Mouse (Mus musculus): ENCODE data around the gene Olfr769.
"Not testable (repeated sequence)": the region's sequence is repeated elsewhere in the genome, so short reads cannot be mapped to it uniquely, and the experiment has no call there.

Gene Olfr769

GRCm38 (mm10) chr10:129117761-129118160, at the start of gene Olfr769:
Gene Olfr769 (minus strand): TSS chr10:129117861.
- DNase-seq (ENCODE audit: low spot score) = no peak

GRCm38 (mm10) chr10:129164651-129165050, 47.0 kb upstream of the Olfr769 start, which contains the start of gene Olfr771:
Gene Olfr771 (minus strand): TSS chr10:129164751.
- DNase-seq (ENCODE audit: low spot score) = no peak

GRCm38 (mm10) chr10:129138898-129139297, 21.2 kb upstream of the Olfr769 start, which contains the start of gene Olfr770:
Gene Olfr770 (minus strand): TSS chr10:129138998.
- DNase-seq (ENCODE audit: low spot score) = no peak

- DNase-seq (ENCODE audit: low spot score) = no peak
Observed at GRCm38 (mm10) chr10:129115146-129115545, 2.5 kb downstream of the Olfr769 start.

GRCm38 (mm10) chr10:129101231-129101630, 16.4 kb downstream of the Olfr769 start:
- DNase-seq (ENCODE audit: low spot score) = no peak

- no peak for DNase-seq (ENCODE audit: low spot score)
Observed at GRCm38 (mm10) chr10:129099275-129099674, 18.4 kb downstream of the Olfr769 start, which contains the start of gene Olfr768. Gene Olfr768 (minus strand): TSS chr10:129099375.

GRCm38 (mm10) chr10:129082810-129083209, 34.9 kb downstream of the Olfr769 start, which contains the start of gene Olfr767:
Gene Olfr767 (minus strand): TSS chr10:129082910.
- DNase-seq (ENCODE audit: low spot score) = not testable (repeated sequence)

GRCm38 (mm10) chr10:129068877-129069276, 48.8 kb downstream of the Olfr769 start, which contains the start of gene Olfr766-ps1:
Gene Olfr766-ps1 (minus strand): TSS chr10:129068977.
- no peak for DNase-seq (ENCODE audit: low spot score)

All from ovary, postnatal 10 days (tissue).